ENCODE assay signal across 8 mouse cellular contexts in genomic region chr1:74386363-74386713, GRCm38 (mm10). TPM values are rescaled to one million over a fixed set of nuclear protein-coding genes. Genes with fewer than 3 reads are reported as not detected.
DNase-seq lines count a peak whose midpoint lies in the region; ATAC-seq and TF ChIP-seq lines count a peak whose summit lies in the region.

No protein-coding gene starts in this region.

- no peak for ATAC-seq in kidney, embryonic 14.5 days (ENCODE audit: low FRiP score, low TSS enrichment)
- ATAC-seq in hindbrain, embryonic 14.5 days (ENCODE audit: low FRiP score) = no peak
- no peak for ATAC-seq in midbrain, embryonic 14.5 days (ENCODE audit: low FRiP score, low TSS enrichment)

- no peaks in the 10 kb centered on the region for H3K9me3 ChIP-seq in kidney, embryonic 14.5 days (ENCODE audit: control insufficient read depth, low read length)
- H3K9me3 ChIP-seq in hindbrain, embryonic 14.5 days (ENCODE audit: control insufficient read depth, low read length) = no peaks in the 10 kb centered on the region
- H3K9me3 ChIP-seq in midbrain, embryonic 14.5 days (ENCODE audit: control insufficient read depth, low read length) = no peaks in the 10 kb centered on the region

- peak overlapping the region; percentile 46 for H3K4me3 ChIP-seq in kidney, embryonic 14.5 days (ENCODE audit: low read length)
- H3K4me3 ChIP-seq in bone marrow macrophage, adult 2 months (ENCODE audit: insufficient read depth, low read length) = peak overlapping the region; percentile 65
- peak overlapping the region; percentile 53 for H3K4me3 ChIP-seq in hindbrain, embryonic 14.5 days (replicated peaks; ENCODE audit: low read length)
- H3K4me3 ChIP-seq in midbrain, embryonic 14.5 days (replicated peaks; ENCODE audit: low read depth, low read length) = peak overlapping the region; percentile 55

- no peak for TF ChIP-seq CTCF in bone marrow macrophage, adult 2 months (IDR thresholded peaks at IDR 0.05; ENCODE audit: low read depth, low read length)

- DNase-seq in kidney, postnatal 10 days = no peak
- no peak for DNase-seq in hindbrain, embryonic 14.5 days (ENCODE audit: low spot score)
- no peak for DNase-seq in midbrain, embryonic 14.5 days
- no peak for DNase-seq in right cerebral cortex, adult 2 months (ENCODE audit: low spot score in 2 of 2)
- DNase-seq in layer of hippocampus, adult 18-20 months (ENCODE audit: low spot score in 2 of 2) = no peak
- DNase-seq in cerebellum, adult 18-20 months = no peak

- H3K9ac ChIP-seq in kidney, embryonic 14.5 days (ENCODE audit: low read depth, low read length) = peak overlapping the region; percentile 64
- H3K9ac ChIP-seq in hindbrain, embryonic 14.5 days = peak overlapping the region; percentile 62
- peak overlapping the region; percentile 51 for H3K9ac ChIP-seq in midbrain, embryonic 14.5 days (replicated peaks; ENCODE audit: low read length)

- no peaks in the 10 kb centered on the region for H3K36me3 ChIP-seq in kidney, embryonic 14.5 days (ENCODE audit: control insufficient read depth, insufficient read depth, low read length)
- no peaks in the 10 kb centered on the region for H3K36me3 ChIP-seq in hindbrain, embryonic 14.5 days (replicated peaks; ENCODE audit: control insufficient read depth, insufficient read depth)
- no peaks in the 10 kb centered on the region for H3K36me3 ChIP-seq in midbrain, embryonic 14.5 days (ENCODE audit: control insufficient read depth, insufficient read depth, low read length)

- peak overlapping the region; percentile 54 for H3K4me2 ChIP-seq in kidney, embryonic 14.5 days (replicated peaks; ENCODE audit: low read depth, low read length)
- H3K4me2 ChIP-seq in hindbrain, embryonic 14.5 days (replicated peaks) = peak overlapping the region; percentile 59
- peak overlapping the region; percentile 74 for H3K4me2 ChIP-seq in midbrain, embryonic 14.5 days (ENCODE audit: low read length)

- no peaks in the 10 kb centered on the region for H3K27me3 ChIP-seq in kidney, embryonic 14.5 days (ENCODE audit: control insufficient read depth, insufficient read depth, low read length)
- H3K27me3 ChIP-seq in hindbrain, embryonic 14.5 days (ENCODE audit: control insufficient read depth, insufficient read depth, low read length) = peaks cover 15% of the 10 kb centered on the region
- H3K27me3 ChIP-seq in midbrain, embryonic 14.5 days (ENCODE audit: control insufficient read depth, insufficient read depth, low read length) = peaks cover 8% of the 10 kb centered on the region; the same call in 1 of the 2 replicates

- peaks cover 14% of the 10 kb centered on the region for H3K4me1 ChIP-seq in kidney, embryonic 14.5 days (ENCODE audit: control insufficient read depth, insufficient read depth, low read length)
- peaks cover 24% of the 10 kb centered on the region for H3K4me1 ChIP-seq in bone marrow macrophage, adult 2 months (ENCODE audit: control insufficient read depth, insufficient read depth, low read length)
- 0 out of 2 replicates have a peak, but pooled peaks cover 3% of the 10 kb centered on the region for H3K4me1 ChIP-seq in hindbrain, embryonic 14.5 days (replicated peaks; ENCODE audit: control insufficient read depth, insufficient read depth, low read length)
- H3K4me1 ChIP-seq in midbrain, embryonic 14.5 days (ENCODE audit: control insufficient read depth, insufficient read depth, low read length) = no peaks in the 10 kb centered on the region

- 41% methylated on average over 7 of the region's 10 CpGs for WGBS in kidney, embryonic 14.5 days
- 61% methylated on average over 7 of the region's 10 CpGs for WGBS in hindbrain, embryonic 14.5 days
- WGBS in midbrain, embryonic 14.5 days = 64% methylated on average over 7 of the region's 10 CpGs

- peak overlapping the region; percentile 96 for H3K27ac ChIP-seq in kidney, embryonic 14.5 days (ENCODE audit: low read depth, low read length)
- peak overlapping the region; percentile 97 for H3K27ac ChIP-seq in bone marrow macrophage, adult 2 months (ENCODE audit: insufficient read depth, low read depth, low read length)
- H3K27ac ChIP-seq in hindbrain, embryonic 14.5 days = peak overlapping the region; percentile 91
- peak overlapping the region; percentile 91 for H3K27ac ChIP-seq in midbrain, embryonic 14.5 days (replicated peaks; ENCODE audit: low read depth, low read length)

- TF ChIP-seq POLR2A in bone marrow macrophage, adult 2 months (IDR thresholded peaks at IDR 0.05; ENCODE audit: borderline replicate concordance, low read depth, low read length) = no peak

RNA-seq across cellular contexts. Expression of gene Ctdsp1, which starts 5.0 kb away (rescaled TPM):
- polyA plus RNA-seq in kidney, embryonic 14.5 days (2014; fragmentation: Nextera tagmentation; extraction: Ambion mirVana) = 66.7 and 86.0 TPM in 2 replicates
- polyA plus RNA-seq in bone marrow macrophage, adult 2 months (2012; ENCODE audit: insufficient read depth, insufficient read length, missing spikeins) = 119 and 123 TPM in 2 replicates
- 20.3 and 20.8 TPM in 2 replicates for polyA plus RNA-seq in hindbrain, embryonic 14.5 days (2014; fragmentation: Nextera tagmentation; extraction: Ambion mirVana)
- 8.6 and 17.1 TPM in 2 replicates for polyA plus RNA-seq in midbrain, embryonic 14.5 days (2014; fragmentation: Nextera tagmentation; extraction: Ambion mirVana)
- total RNA-seq in layer of hippocampus, adult 18-20 months (2021) = 10 to 100 TPM; 28.9 to 29.1 TPM

RNA-seq across cellular contexts. Expression of gene Slc11a1, which starts 11.3 kb away (rescaled TPM):
- polyA plus RNA-seq in kidney, embryonic 14.5 days (2014; fragmentation: Nextera tagmentation; extraction: Ambion mirVana) = 2.0 and 5.2 TPM in 2 replicates
- 539 and 588 TPM in 2 replicates for polyA plus RNA-seq in bone marrow macrophage, adult 2 months (2012; ENCODE audit: insufficient read depth, insufficient read length, missing spikeins)
- 2.7 and 2.9 TPM in 2 replicates for polyA plus RNA-seq in hindbrain, embryonic 14.5 days (2014; fragmentation: Nextera tagmentation; extraction: Ambion mirVana)
- 0.51 and 2.7 TPM in 2 replicates for polyA plus RNA-seq in midbrain, embryonic 14.5 days (2014; fragmentation: Nextera tagmentation; extraction: Ambion mirVana)
- 1 to 10 TPM; 3.2 to 4.5 TPM for total RNA-seq in layer of hippocampus, adult 18-20 months (2021)

RNA-seq across cellular contexts. Expression of gene Vil1, which starts 22.8 kb away (rescaled TPM):
- 2.8 and 6.7 TPM in 2 replicates for polyA plus RNA-seq in kidney, embryonic 14.5 days (2014; fragmentation: Nextera tagmentation; extraction: Ambion mirVana)
- polyA plus RNA-seq in bone marrow macrophage, adult 2 months (2012; ENCODE audit: insufficient read depth, insufficient read length, missing spikeins) = not detected in 2 replicates
- 0.16 and 0.34 TPM in 2 replicates for polyA plus RNA-seq in hindbrain, embryonic 14.5 days (2014; fragmentation: Nextera tagmentation; extraction: Ambion mirVana)
- 0.09 and 0.30 TPM in 2 replicates for polyA plus RNA-seq in midbrain, embryonic 14.5 days (2014; fragmentation: Nextera tagmentation; extraction: Ambion mirVana)
- total RNA-seq in layer of hippocampus, adult 18-20 months (2021) = under 1 TPM; 0.32 to 0.36 TPM

RNA-seq across cellular contexts. Expression of gene Catip, which starts 24.4 kb away (rescaled TPM):
- polyA plus RNA-seq in kidney, embryonic 14.5 days (2014; fragmentation: Nextera tagmentation; extraction: Ambion mirVana) = 0.44 and 0.79 TPM in 2 replicates
- polyA plus RNA-seq in bone marrow macrophage, adult 2 months (2012; ENCODE audit: insufficient read depth, insufficient read length, missing spikeins) = 0.60 and 0.76 TPM in 2 replicates
- polyA plus RNA-seq in hindbrain, embryonic 14.5 days (2014; fragmentation: Nextera tagmentation; extraction: Ambion mirVana) = 1.2 and 1.7 TPM in 2 replicates
- 0.30 and 0.57 TPM in 2 replicates for polyA plus RNA-seq in midbrain, embryonic 14.5 days (2014; fragmentation: Nextera tagmentation; extraction: Ambion mirVana)
- 1 to 10 TPM; 1.0 to 1.2 TPM for total RNA-seq in layer of hippocampus, adult 18-20 months (2021)

Comparison
In these comparisons a context has a peak if more than half of its experiments do, and no peak if none do; other contexts are left out.
1. RNA of gene Slc11a1, which starts 11.3 kb away (polyA plus RNA-seq): 539 to 588 TPM in bone marrow macrophage, adult 2 months; 2.0 to 5.2 TPM in kidney, embryonic 14.5 days, 2.7 to 2.9 TPM in hindbrain, embryonic 14.5 days and 0.51 to 2.7 TPM in midbrain, embryonic 14.5 days; every median in the first group is over 10 times any median in the second.
2. Peak in every context shown above with its lines, with median percentiles within 50 percentile points of each other: H3K27ac ChIP-seq, H3K4me2 ChIP-seq, H3K4me3 ChIP-seq and H3K9ac ChIP-seq.